Mouse (Mus musculus): ENCODE measurements around the gene Pik3r6.
A peak's percentile ranks its signal among the peaks of the same experiment; 100 is the strongest.

The Pik3r6 gene

GRCm38 (mm10) chr11:68487720-68488119, 15.1 kb upstream of the Pik3r6 start:
- no peak for DNase-seq (ENCODE audit: low read depth, low spot score)

GRCm38 (mm10) chr11:68488256-68488824, 14.5 kb upstream of the Pik3r6 start:
- DNase-seq (ENCODE audit: low read depth, low spot score), result no peak

- peak; percentile 46 for DNase-seq (ENCODE audit: low read depth, low spot score)
These were observed 13.6 kb upstream of the Pik3r6 start for GRCm38 (mm10) chr11:68489236-68489635.

- DNase-seq (ENCODE audit: low read depth, low spot score), result no peak
These were observed 10.2 kb upstream of the Pik3r6 start for GRCm38 (mm10) chr11:68492592-68492991.

- no peak for DNase-seq (ENCODE audit: low read depth, low spot score)
These were observed 9.1 kb upstream of the Pik3r6 start for GRCm38 (mm10) chr11:68493760-68494159.

- DNase-seq (ENCODE audit: low read depth, low spot score), result no peak
These were observed 5.7 kb upstream of the Pik3r6 start for GRCm38 (mm10) chr11:68497081-68497480.

GRCm38 (mm10) chr11:68498517-68498916, 4.3 kb upstream of the Pik3r6 start:
- DNase-seq (ENCODE audit: low read depth, low spot score), result no peak

GRCm38 (mm10) chr11:68498999-68499699, 3.7 kb upstream of the Pik3r6 start:
- DNase-seq (ENCODE audit: low read depth, low spot score), result no peak

- no peak for DNase-seq (ENCODE audit: low read depth, low spot score)
These were observed 1.9 kb upstream of the Pik3r6 start for GRCm38 (mm10) chr11:68500949-68501350.

GRCm38 (mm10) chr11:68502408-68502807, 411 bp upstream of the Pik3r6 start:
- no peak for DNase-seq (ENCODE audit: low read depth, low spot score)

- no peak for DNase-seq (ENCODE audit: low read depth, low spot score)
These were observed 2.1 kb downstream of the Pik3r6 start for GRCm38 (mm10) chr11:68504913-68505312.

GRCm38 (mm10) chr11:68507246-68507645, 4.4 kb downstream of the Pik3r6 start:
- DNase-seq (ENCODE audit: low read depth, low spot score), result no peak

- DNase-seq (ENCODE audit: low read depth, low spot score), result no peak
These were observed 5.8 kb downstream of the Pik3r6 start for GRCm38 (mm10) chr11:68508619-68509018.

GRCm38 (mm10) chr11:68509194-68509593, 6.4 kb downstream of the Pik3r6 start:
- no peak for DNase-seq (ENCODE audit: low read depth, low spot score)

- DNase-seq (ENCODE audit: low read depth, low spot score), result no peak
These were observed 11.2 kb downstream of the Pik3r6 start for GRCm38 (mm10) chr11:68513969-68514368.

GRCm38 (mm10) chr11:68519362-68519761, 16.5 kb downstream of the Pik3r6 start:
- no peak for DNase-seq (ENCODE audit: low read depth, low spot score)

GRCm38 (mm10) chr11:68519815-68520214, 17.0 kb downstream of the Pik3r6 start:
- no peak for DNase-seq (ENCODE audit: low read depth, low spot score)

- DNase-seq (ENCODE audit: low read depth, low spot score), result no peak
These were observed 17.6 kb downstream of the Pik3r6 start for GRCm38 (mm10) chr11:68520439-68520838.

GRCm38 (mm10) chr11:68521352-68521751, 18.5 kb downstream of the Pik3r6 start:
- DNase-seq (ENCODE audit: low read depth, low spot score), result no peak

- no peak for DNase-seq (ENCODE audit: low read depth, low spot score)
These were observed 23.6 kb downstream of the Pik3r6 start for GRCm38 (mm10) chr11:68526441-68526840.

GRCm38 (mm10) chr11:68531066-68531806, 28.4 kb downstream of the Pik3r6 start:
- DNase-seq (ENCODE audit: low read depth, low spot score), result peak; percentile 60

GRCm38 (mm10) chr11:68531941-68532535, 29.2 kb downstream of the Pik3r6 start:
- peak; percentile 72 for DNase-seq (ENCODE audit: low read depth, low spot score)
